Mouse (Mus musculus) intestine, embryonic 14.5 days (tissue): Measurements from ENCODE around the gene Esd. TPM values are rescaled to one million over a fixed set of nuclear protein-coding genes. Genes with fewer than 3 reads are reported as not detected.

Experiments used
- polyA plus RNA-seq: library from polyadenylated mRNA; unstranded; fragments of >200 nt; fragmentation: Nextera tagmentation; extraction: Ambion mirVana; gene quantifications from 2 replicates; pipeline ENCODE4 v1.2.1, GENCODE M21; 2014

Gene Esd
- polyA plus RNA-seq, 1 experiment from 2014 or later = 386 TPM

Other genes with a start within 250 kb of the Esd start
- gene Htr2a, start 91.5 kb upstream of the Esd start, polyA plus RNA-seq = 0.38 and 0.42 TPM in 2 replicates
- 12.6 and 14.4 TPM in 2 replicates for gene Lrch1, start 215.6 kb downstream of the Esd start, polyA plus RNA-seq